Mouse (Mus musculus) testis, postnatal 14 days (tissue): ENCODE data around the gene Sox15.

Experiments
- DNase-seq: peaks from one replicate; pipeline ENCODE4 v3.0.0; 2021; ENCODE audit warnings: low spot score

Gene Sox15

GRCm38 (mm10) chr11:69635471-69635870 is 19.6 kb upstream of the Sox15 start:
- no peak for DNase-seq

- no peak for DNase-seq
Observed at GRCm38 (mm10) chr11:69645860-69646259, 9.3 kb upstream of the Sox15 start.

- no peak for DNase-seq
Observed at GRCm38 (mm10) chr11:69653399-69653798, 1.7 kb upstream of the Sox15 start.

DNA sequence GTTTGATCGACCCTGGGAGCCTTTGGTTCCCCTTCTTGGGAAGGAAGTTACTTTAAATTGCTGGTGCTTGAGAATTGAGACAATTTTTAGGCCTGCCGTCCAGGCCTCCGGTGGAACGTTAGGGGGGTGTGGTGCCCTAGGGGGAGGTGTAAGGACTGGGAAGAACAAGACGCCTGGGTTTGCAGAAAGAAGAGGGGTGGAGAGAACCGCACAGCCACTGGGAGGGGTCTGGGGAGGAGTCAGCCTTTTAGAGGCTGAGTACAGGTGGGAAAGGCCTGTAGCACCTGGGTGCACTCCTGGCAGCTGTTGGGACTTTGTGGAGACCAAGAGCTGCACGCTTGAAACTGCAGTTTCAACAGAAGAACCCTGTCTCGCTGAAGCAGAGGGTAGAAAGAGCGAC is 354 bp upstream of the Sox15 start:
- peak; percentile 36 for DNase-seq

DNA sequence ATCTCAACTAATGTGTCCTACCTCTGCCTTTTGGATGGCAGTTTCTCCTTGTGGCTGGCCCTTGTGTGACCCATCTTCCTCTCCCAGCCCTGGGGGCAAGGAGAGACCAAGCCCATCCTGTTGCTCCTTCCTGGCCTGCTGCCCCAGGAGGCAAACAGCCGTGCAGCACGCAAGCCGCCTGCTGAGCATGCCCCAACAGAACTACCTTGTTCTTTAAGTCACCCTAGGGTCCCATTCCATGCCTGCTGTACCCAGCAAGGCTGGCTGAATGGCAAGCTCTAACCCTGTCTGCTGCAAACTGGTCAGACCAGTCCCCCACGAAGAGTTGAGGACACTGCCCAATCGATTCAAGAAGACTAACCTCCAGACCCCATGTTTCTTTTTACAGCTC is 946 bp downstream of the Sox15 start:
- DNase-seq: no peak

DNA sequence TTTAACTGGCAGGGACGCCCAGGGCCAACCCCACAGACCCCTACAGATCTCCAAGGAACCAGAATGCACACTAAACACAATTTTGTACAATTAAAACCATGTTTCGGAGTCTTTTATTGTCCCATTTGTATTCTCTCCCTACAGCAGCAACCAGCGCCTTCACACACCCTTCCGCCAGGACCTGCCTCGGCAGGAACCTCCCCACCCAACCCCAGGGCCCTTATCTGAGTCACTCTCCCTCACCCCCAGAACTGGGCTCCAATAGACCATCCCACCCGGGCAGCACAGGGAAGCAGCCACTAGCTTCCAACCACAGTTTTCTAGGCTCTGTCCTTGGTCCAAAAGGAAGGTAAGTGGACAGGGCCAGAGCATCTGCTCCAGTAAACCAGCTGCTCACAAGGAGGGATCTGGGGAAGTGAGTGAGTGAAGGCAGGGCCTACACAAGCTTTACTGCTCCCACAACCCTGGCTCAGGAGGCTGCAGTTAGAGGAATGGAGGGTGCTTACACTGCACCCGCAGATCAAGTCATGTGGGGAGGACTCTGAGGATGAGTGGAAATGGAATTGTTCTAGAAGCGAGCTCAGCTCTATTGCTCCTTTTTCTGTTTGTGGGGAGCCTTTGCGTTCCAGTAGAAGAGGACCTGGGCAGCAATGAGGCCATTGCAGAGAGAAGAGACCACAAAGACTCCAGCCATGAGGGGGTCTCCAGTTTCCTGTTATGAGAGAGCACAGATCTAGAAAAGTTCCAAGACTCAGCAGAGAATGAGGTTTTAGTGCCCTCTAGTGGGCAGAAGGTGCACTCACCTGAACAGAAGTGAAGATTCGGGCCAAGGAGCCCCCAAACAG is 1.7 kb downstream of the Sox15 start:
- no peak for DNase-seq

DNA sequence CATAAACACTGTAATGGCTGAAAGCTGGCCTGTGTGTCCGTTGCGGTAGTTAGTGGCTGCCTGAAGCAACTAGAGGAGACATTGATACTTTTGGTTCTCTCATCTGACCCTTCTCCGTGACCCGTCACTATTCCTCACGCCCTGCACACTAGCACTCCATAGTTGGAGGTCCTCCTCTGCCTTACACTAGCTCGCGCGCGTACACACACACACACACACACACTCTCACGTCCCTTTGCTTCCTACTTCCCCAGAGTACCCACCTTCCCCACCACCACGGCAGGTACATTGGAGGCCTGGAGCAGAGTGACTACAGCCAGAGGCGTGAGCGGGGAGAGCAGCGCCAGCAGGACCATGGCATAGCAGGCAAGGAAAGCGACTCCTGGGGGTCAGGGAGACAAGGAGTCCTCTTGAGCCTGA is 2.4 kb downstream of the Sox15 start:
- no peak for DNase-seq

- DNase-seq: peak; percentile 67
Observed at GRCm38 (mm10) chr11:69661221-69661881, 6.2 kb downstream of the Sox15 start.

GRCm38 (mm10) chr11:69662213-69662966 is 7.3 kb downstream of the Sox15 start, which contains the start of gene Mpdu1:
Gene Mpdu1 (minus strand): TSS chr11:69662642.
- peak; percentile 95 for DNase-seq

- DNase-seq: no peak
Observed at GRCm38 (mm10) chr11:69662967-69663671, 8.0 kb downstream of the Sox15 start.

GRCm38 (mm10) chr11:69663795-69664194 is 8.7 kb downstream of the Sox15 start:
- no peak for DNase-seq

DNA sequence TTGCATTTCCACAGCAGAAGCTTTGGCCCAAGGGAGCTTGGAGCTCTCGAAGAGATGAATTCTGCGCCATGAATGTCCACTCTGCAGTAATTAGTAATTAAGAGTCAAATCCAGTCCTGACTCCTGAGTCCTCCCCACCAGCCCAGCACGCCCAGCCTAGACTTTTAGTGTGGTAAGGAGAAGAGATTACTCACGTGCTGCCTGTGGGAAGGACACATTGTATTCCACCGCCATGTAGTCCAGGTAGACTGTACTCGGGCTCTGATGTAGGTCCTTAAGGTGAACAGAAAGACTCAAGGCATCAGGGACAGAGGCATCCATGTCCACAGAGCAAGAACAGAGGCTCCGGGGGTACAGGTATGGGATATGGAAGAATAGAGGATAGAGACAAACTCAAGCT is 9.7 kb downstream of the Sox15 start:
- no peak for DNase-seq

DNA sequence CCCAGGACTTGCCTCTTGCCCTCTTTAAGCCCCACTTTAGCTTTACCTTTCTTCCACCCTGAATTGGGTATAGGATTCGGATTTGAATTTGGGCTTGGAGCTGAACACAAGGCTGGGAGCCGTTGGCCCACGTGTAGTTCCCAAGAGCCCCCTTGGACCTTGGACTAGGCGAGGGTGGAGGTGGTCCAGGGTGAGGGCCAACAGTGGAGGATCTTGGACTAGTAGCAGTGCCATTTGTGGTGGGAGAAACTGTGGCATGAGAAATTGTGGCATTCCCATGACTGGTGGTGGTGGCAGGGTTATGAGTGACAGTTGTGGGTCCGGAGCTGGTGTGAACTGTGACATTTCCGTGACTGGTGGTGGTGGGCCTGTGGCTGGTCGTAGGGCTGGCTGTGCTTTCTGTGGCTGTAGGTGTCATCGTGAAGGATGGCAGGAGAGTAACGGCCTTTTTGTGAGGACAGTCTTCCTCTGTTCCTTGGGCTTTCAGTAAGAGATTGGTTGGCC is 10.4 kb downstream of the Sox15 start:
- DNase-seq: no peak

- no peak for DNase-seq
Observed at GRCm38 (mm10) chr11:69665961-69666664, 11.0 kb downstream of the Sox15 start, which contains the start of gene Cd68. Gene Cd68 (minus strand): TSS chr11:69666153.

DNA sequence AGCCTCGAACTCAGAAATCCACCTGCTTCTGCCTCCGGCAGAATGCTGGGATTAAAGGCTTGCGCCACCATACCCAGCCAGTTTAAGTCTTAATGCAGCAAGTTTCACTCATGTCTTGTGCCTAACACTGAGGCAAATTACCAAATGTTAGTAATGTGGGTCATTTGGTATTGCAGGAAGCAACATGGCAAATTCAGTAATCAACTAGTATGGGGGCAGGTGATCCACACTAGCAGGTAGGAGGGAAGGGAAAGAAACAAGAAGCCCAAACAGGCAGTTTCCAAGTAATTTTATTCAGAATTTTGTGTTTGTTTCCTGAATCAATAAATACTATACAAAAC is 11.5 kb downstream of the Sox15 start:
- no peak for DNase-seq

DNA sequence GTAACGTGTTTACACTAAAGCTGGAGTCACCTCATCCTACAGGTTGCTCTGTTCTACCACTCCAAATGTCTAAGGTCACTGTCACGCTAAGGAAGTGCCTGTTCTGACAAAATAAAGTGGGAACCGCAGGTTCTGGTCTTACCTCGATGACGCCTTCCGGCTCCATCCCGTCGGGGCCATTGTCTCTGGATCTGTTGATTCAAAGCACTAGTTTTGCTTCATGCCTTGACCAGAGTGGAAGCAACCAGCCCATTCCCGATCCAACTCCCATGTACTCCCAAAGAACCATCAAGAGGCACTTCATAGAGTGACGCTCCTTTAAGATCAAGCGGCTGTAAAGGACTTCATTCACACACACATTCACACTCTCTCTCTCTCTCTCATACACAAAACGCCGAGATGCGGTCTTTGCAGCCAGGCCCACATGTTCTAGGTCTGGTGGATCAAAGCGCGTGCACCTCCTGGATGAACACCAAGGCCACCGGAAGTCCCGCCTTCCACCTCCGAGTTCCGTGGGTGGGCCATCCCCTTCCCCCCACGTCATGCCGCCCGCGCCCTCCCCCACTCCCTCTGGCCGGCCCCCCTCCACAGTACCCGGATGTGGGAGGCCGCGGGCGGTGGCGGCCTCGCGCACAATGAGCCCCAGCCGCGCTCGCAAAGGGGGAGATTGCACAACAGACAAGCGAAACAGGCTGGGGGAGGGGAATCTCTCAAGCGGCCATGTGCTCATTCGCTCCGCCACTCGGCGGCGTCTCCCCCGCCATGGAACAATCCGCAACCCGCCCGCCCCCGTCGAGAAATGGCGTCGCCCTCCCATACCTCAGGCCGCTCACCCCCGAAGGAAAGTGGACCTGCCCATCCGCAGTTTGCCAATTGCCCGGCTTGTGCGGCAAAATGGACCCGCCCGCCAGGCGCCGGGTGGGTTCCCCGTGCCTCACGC is 15.9 kb downstream of the Sox15 start:
- DNase-seq: peak; percentile 93

DNA sequence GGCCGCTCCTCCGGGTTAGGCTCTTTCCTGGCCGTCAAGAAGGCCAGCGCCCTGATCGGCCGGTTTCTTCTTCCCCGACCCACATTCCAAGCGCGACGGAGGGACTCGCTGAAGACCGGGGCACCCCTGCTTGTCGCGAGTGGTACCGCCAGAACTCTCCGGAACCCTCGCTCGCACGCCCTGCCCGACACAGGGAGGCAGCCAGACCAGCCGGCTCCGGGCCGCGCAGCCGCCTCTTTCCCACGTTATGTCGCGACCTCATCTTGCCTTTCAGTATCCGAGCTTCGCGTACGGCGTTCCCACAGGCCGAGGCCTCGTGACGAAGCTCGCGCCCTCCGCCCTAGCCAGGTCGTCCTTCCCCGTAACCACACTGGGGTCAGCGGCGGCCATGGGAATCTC is 16.6 kb downstream of the Sox15 start:
- peak; percentile 75 for DNase-seq

DNA sequence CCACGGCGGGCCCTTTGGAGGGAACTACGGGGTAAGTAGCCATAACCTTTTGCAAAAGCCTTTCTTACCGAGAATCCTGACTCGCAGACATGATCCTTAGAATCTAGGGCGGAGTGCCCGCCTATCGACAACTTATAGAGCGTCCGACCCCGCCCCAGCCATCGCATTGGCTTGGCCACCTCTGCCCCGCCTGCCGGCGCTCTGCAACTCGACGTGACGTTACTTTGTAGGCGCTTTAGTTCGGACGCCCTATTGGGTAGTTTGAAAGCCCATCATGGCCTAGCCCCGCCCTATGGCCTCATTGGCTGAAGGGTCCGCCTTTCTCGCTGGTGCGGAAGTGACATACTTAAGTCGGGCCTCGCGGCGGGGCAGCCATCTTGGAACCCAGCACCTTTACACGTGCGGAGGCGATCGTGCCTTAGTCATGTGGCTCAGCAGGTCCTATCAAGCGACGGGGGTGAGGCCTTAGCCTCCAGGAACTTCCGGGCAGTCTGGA is 17.1 kb downstream of the Sox15 start, which contains the start of gene Eif4a1:
Gene Eif4a1, minus strand, starts transcription at position 213 of the 496 bp plus-strand sequence.
- peak; percentile 100 for DNase-seq

GRCm38 (mm10) chr11:69679144-69679543 is 24.0 kb downstream of the Sox15 start:
- no peak for DNase-seq
